Mouse (Mus musculus) ES-Bruce4 (cell line): ENCODE results near the gene Btbd2. TPM values are rescaled to one million over a fixed set of nuclear protein-coding genes. Genes with fewer than 3 reads are reported as not detected.

Source experiments
- H3K27ac ChIP-seq: 2 replicates; pipeline ENCODE4 v1.5.1; 2012; ENCODE audit warnings: low read length, inconsistent platforms; ENCODE audit not compliant: insufficient read depth
- H3K27me3 ChIP-seq: 2 replicates; pipeline ENCODE4 v1.6.1; 2012; ENCODE audit warnings: mild to moderate bottlenecking, low read length, inconsistent platforms; ENCODE audit not compliant: control insufficient read depth, poor library complexity, insufficient read depth, severe bottlenecking
- H3K36me3 ChIP-seq: 2 replicates; pipeline ENCODE4 v1.6.1; 2012; ENCODE audit warnings: inconsistent platforms, mild to moderate bottlenecking, low read length, moderate library complexity; ENCODE audit not compliant: control insufficient read depth, poor library complexity, insufficient read depth, severe bottlenecking
- H3K4me1 ChIP-seq: one replicate; pipeline ENCODE4 v1.8.1; 2011; ENCODE audit warnings: low read length; ENCODE audit not compliant: control insufficient read depth, insufficient read depth
- H3K4me3 ChIP-seq: 2 replicates; pipeline ENCODE4 v1.5.1; 2011; ENCODE audit warnings: low read depth, mild to moderate bottlenecking, low read length
- H3K9ac ChIP-seq: 2 replicates; pipeline ENCODE4 v1.6.1; 2012; ENCODE audit warnings: low read depth, mild to moderate bottlenecking, inconsistent platforms; ENCODE audit not compliant: poor library complexity, severe bottlenecking
- H3K9me3 ChIP-seq: replicated peaks from 2 replicates; pipeline ENCODE4 v1.6.1; 2012; ENCODE audit warnings: mild to moderate bottlenecking, low read length, inconsistent platforms; ENCODE audit not compliant: control insufficient read depth, poor library complexity, insufficient read depth, severe bottlenecking
- CTCF ChIP-seq: IDR thresholded peaks from one replicate; pipeline ENCODE4 v1.8.1; 2011; ENCODE audit warnings: low read depth, low read length
- EP300 ChIP-seq: IDR thresholded peaks from 2 replicates; pipeline ENCODE4 v1.6.1; 2011; ENCODE audit warnings: low read depth, low read length; ENCODE audit not compliant: insufficient read depth
- POLR2A ChIP-seq: IDR thresholded peaks from one replicate; pipeline ENCODE4 v1.8.1; 2011; ENCODE audit warnings: low read length; ENCODE audit not compliant: insufficient read depth
- polyA plus RNA-seq: library from polyadenylated mRNA; stranded (reverse); fragments of >200 nt; gene quantifications from 2 replicates; pipeline ENCODE4 v1.2.4, GENCODE M21; 2011; ENCODE audit warnings: low read depth; ENCODE audit not compliant: missing spikeins, insufficient read depth, insufficient read length

The Btbd2 gene
- polyA plus RNA-seq, 1 experiment: 47.1 TPM

GRCm38 (mm10) chr10:80646936-80647335, 9.9 kb downstream of the Btbd2 start:
- no peaks in the 10 kb centered on the region for H3K27me3 ChIP-seq
- no peak overlapping the region for H3K27ac ChIP-seq
- H3K4me3 ChIP-seq: no peak overlapping the region
- no peaks in the 10 kb centered on the region for H3K9me3 ChIP-seq
- TF ChIP-seq POLR2A (no peak), EP300 (no peak), CTCF (no peak)
- peaks cover 21% of the 10 kb centered on the region for H3K36me3 ChIP-seq
- no peaks in the 10 kb centered on the region for H3K4me1 ChIP-seq
- H3K9ac ChIP-seq: no peak overlapping the region

GRCm38 (mm10) chr10:80635345-80635744, 21.5 kb downstream of the Btbd2 start:
- no peaks in the 10 kb centered on the region for H3K4me1 ChIP-seq
- TF ChIP-seq POLR2A (no peak), EP300 (no peak), CTCF (no peak)
- H3K4me3 ChIP-seq: no peak overlapping the region
- no peak overlapping the region for H3K9ac ChIP-seq
- H3K9me3 ChIP-seq: no peaks in the 10 kb centered on the region
- no peak overlapping the region for H3K27ac ChIP-seq
- peaks cover 19% of the 10 kb centered on the region for H3K36me3 ChIP-seq
- no peaks in the 10 kb centered on the region for H3K27me3 ChIP-seq

GRCm38 (mm10) chr10:80628925-80629324, 27.9 kb downstream of the Btbd2 start:
- no peak overlapping the region for H3K4me3 ChIP-seq

GRCm38 (mm10) chr10:80627685-80628084, 29.2 kb downstream of the Btbd2 start:
- H3K4me1 ChIP-seq: no peaks in the 10 kb centered on the region
- H3K9ac ChIP-seq: no peak overlapping the region
- no peaks in the 10 kb centered on the region for H3K36me3 ChIP-seq

More at GRCm38 (mm10) chr10:80628925-80629324, 27.9 kb downstream of the Btbd2 start:
- no peaks in the 10 kb centered on the region; the same call in 1 of the 2 replicates for H3K36me3 ChIP-seq
- no peak overlapping the region for H3K9ac ChIP-seq
- no peaks in the 10 kb centered on the region for H3K9me3 ChIP-seq
- H3K27me3 ChIP-seq: no peaks in the 10 kb centered on the region
- no peak overlapping the region for H3K27ac ChIP-seq
- TF ChIP-seq EP300: no peak
- TF ChIP-seq CTCF: no peak
- no peaks in the 10 kb centered on the region for H3K4me1 ChIP-seq

GRCm38 (mm10) chr10:80625764-80626163, 31.1 kb downstream of the Btbd2 start:
- Histone ChIP-seq H3K9ac (no peak overlapping the region), H3K36me3 (no peaks in the 10 kb centered on the region), H3K27ac (no peak overlapping the region), H3K9me3 (no peaks in the 10 kb centered on the region), H3K27me3 (no peaks in the 10 kb centered on the region), H3K4me3 (no peak overlapping the region), H3K4me1 (no peaks in the 10 kb centered on the region)
- TF ChIP-seq EP300 (no peak), CTCF (no peak), POLR2A (no peak)

More at GRCm38 (mm10) chr10:80627685-80628084, 29.2 kb downstream of the Btbd2 start:
- TF ChIP-seq CTCF (no peak), POLR2A (no peak), EP300 (no peak)
- no peaks in the 10 kb centered on the region for H3K27me3 ChIP-seq
- no peak overlapping the region for H3K27ac ChIP-seq
- H3K4me3 ChIP-seq: no peak overlapping the region
- H3K9me3 ChIP-seq: no peaks in the 10 kb centered on the region

- Histone ChIP-seq H3K9ac (peak overlapping the region; percentile 80), H3K9me3 (no peaks in the 10 kb centered on the region), H3K36me3 (no peaks in the 10 kb centered on the region), H3K4me1 (no peaks in the 10 kb centered on the region), H3K4me3 (peak overlapping the region; percentile 89), H3K27ac (peak overlapping the region; percentile 70), H3K27me3 (no peaks in the 10 kb centered on the region)
- no peak for TF ChIP-seq POLR2A
- TF ChIP-seq CTCF: no peak
- TF ChIP-seq EP300: no peak
Measured at GRCm38 (mm10) chr10:80623457-80624191, 33.2 kb downstream of the Btbd2 start.
